Mouse (Mus musculus): Measurements from ENCODE around the gene Ucp1.

GRCm38 (mm10) chr8:83297375-83297774 lies 7.2 kb downstream of the Ucp1 start:
- TF ChIP-seq GATA1 (IDR thresholded peaks at IDR 0.05; ENCODE audit: low read length) (no peak), TAL1 (IDR thresholded peaks at IDR 0.05; ENCODE audit: low read length) (no peak)
